Mouse (Mus musculus) ES-E14 (cell line): ENCODE measurements around the gene Med15. TPM values are rescaled to one million over a fixed set of nuclear protein-coding genes. Genes with fewer than 3 reads are reported as not detected.

ENCODE experiments used
- DNase-seq: peaks from one replicate; pipeline ENCODE4 v3.0.0-alpha.2; 2013; ENCODE audit warnings: low read depth, low spot score
- H3K27ac ChIP-seq: 2 replicates; pipeline ENCODE4 v1.5.1; 2012; ENCODE audit warnings: low read depth, mild to moderate bottlenecking, low read length, moderate library complexity, mixed read lengths; ENCODE audit not compliant: poor library complexity, insufficient read depth, severe bottlenecking
- H3K36me3 ChIP-seq: 2 replicates; pipeline ENCODE4 v1.6.1; 2012; ENCODE audit warnings: mild to moderate bottlenecking, low read length, moderate library complexity, mixed read lengths; ENCODE audit not compliant: control insufficient read depth, poor library complexity, insufficient read depth, severe bottlenecking
- H3K4me1 ChIP-seq, 2 experiments: fragments of 150-350 bp in 1 of 2; sonication (generic) in 1 of 2; 2 replicates each; pipeline ENCODE4 v1.6.1; 2012; ENCODE audit warnings: low read length in 2 of 2, mild to moderate bottlenecking in 1 of 2, mixed read lengths in 1 of 2; ENCODE audit not compliant: control insufficient read depth in 2 of 2, insufficient read depth in 2 of 2, poor library complexity in 1 of 2
- H3K4me3 ChIP-seq, 2 experiments: fragments of 150-350 bp in 1 of 2; sonication (generic) in 1 of 2; 2 replicates each; pipeline ENCODE4 v1.5.1; 2012; ENCODE audit warnings: low read length in 2 of 2, low read depth in 1 of 2, mild to moderate bottlenecking in 1 of 2, mixed read lengths in 1 of 2; ENCODE audit not compliant: insufficient read depth in 1 of 2, poor library complexity in 1 of 2, severe bottlenecking in 1 of 2
- H3K9ac ChIP-seq: 2 replicates; pipeline ENCODE4 v1.6.1; 2012; ENCODE audit warnings: low read depth, mild to moderate bottlenecking, low read length, mixed read lengths; ENCODE audit not compliant: poor library complexity, insufficient read depth, severe bottlenecking
- H3K9me3 ChIP-seq: fragments of 150-350 bp; sonication (generic); 2 replicates; pipeline ENCODE4 v1.6.1; 2012; ENCODE audit warnings: low read depth, mild to moderate bottlenecking, low read length; ENCODE audit not compliant: control insufficient read depth, insufficient read depth
- CHD2 ChIP-seq: IDR thresholded peaks from 2 replicates; pipeline ENCODE4 v1.6.1; 2014; ENCODE audit warnings: mild to moderate bottlenecking, low read depth, low read length, inconsistent platforms
- HCFC1 ChIP-seq: IDR thresholded peaks from 2 replicates; pipeline ENCODE4 v1.6.1; 2012; ENCODE audit warnings: low read length, inconsistent platforms, borderline replicate concordance; ENCODE audit not compliant: insufficient read depth
- MAFK ChIP-seq: IDR thresholded peaks from 2 replicates; pipeline ENCODE4 v1.6.1; 2014; ENCODE audit warnings: mild to moderate bottlenecking, low read depth, low read length, inconsistent platforms; ENCODE audit not compliant: insufficient read depth
- ZC3H11A ChIP-seq: IDR thresholded peaks from 2 replicates; pipeline ENCODE4 v1.6.1; 2012; ENCODE audit warnings: low read depth, mild to moderate bottlenecking, inconsistent platforms, low read length, borderline replicate concordance
- ZNF384 ChIP-seq: IDR thresholded peaks from 2 replicates; pipeline ENCODE4 v1.6.1; 2012; ENCODE audit warnings: low read depth, low read length, inconsistent platforms
- in situ Hi-C, 2 experiments: fragments of 600-800 bp; cut with MboI; formaldehyde crosslinking; loops; one replicate each; pipeline ENCODE4 v1.15.1; 2025; ENCODE audit warnings: low sequenced_read_pairs in 2 of 2, inconsistent platforms in 1 of 2; ENCODE audit not compliant: unreplicated experiment in 2 of 2
- total RNA-seq: library from RNA; depleted of rRNA; stranded (reverse); fragments of 300-350 nt; gene quantifications from 2 replicates; pipeline ENCODE4 v1.2.3, GENCODE M21; 2012

Med15 gene
- total RNA-seq, 1 experiment: 32.7 TPM

- H3K36me3 ChIP-seq: peaks cover 6% of the 10 kb centered on the region
- DNase-seq: no peak
- H3K9ac ChIP-seq: no peak overlapping the region
- in situ Hi-C loops: no loop called here
- TF ChIP-seq HCFC1: no peak
- TF ChIP-seq ZNF384: no peak
- TF ChIP-seq CHD2: no peak
- TF ChIP-seq MAFK: no peak
- no peak for TF ChIP-seq ZC3H11A
- H3K27ac ChIP-seq: no peak overlapping the region
- H3K4me3 ChIP-seq: no peak overlapping the region
- H3K4me1 ChIP-seq: no peaks in the 10 kb centered on the region
- no peaks in the 10 kb centered on the region for H3K9me3 ChIP-seq
Observed at GRCm38 (mm10) chr16:17771117-17771865, 38.6 kb upstream of the Med15 start.

GRCm38 (mm10) chr16:17768834-17769233 lies 36.1 kb upstream of the Med15 start:
- no peak for TF ChIP-seq ZC3H11A
- TF ChIP-seq HCFC1: no peak
- TF ChIP-seq MAFK: no peak
- TF ChIP-seq ZNF384: no peak
- TF ChIP-seq CHD2: no peak
- no peak overlapping the region for H3K27ac ChIP-seq
- no peak for DNase-seq
- no peaks in the 10 kb centered on the region for H3K4me1 ChIP-seq
- H3K9me3 ChIP-seq: no peaks in the 10 kb centered on the region
- in situ Hi-C loops: no loop called here
- H3K4me3 ChIP-seq: no peak overlapping the region
- H3K9ac ChIP-seq: no peak overlapping the region
- peaks cover 10% of the 10 kb centered on the region for H3K36me3 ChIP-seq

- no peak for TF ChIP-seq MAFK
- no peak for TF ChIP-seq ZNF384
- TF ChIP-seq HCFC1: no peak
- no peak for TF ChIP-seq CHD2
- TF ChIP-seq ZC3H11A: no peak
- Histone ChIP-seq H3K4me1 (peaks cover under 1 to 4% of the 10 kb centered on the region in 2 experiments; a peak in 2 of 4 replicates), H3K36me3 (peaks cover 4% of the 10 kb centered on the region), H3K27ac (no peak overlapping the region), H3K9me3 (no peaks in the 10 kb centered on the region), H3K9ac (no peak overlapping the region), H3K4me3 (no peak overlapping the region)
- in situ Hi-C loops: no loop called here
- no peak for DNase-seq
Observed at GRCm38 (mm10) chr16:17764108-17764511, 31.4 kb upstream of the Med15 start.

GRCm38 (mm10) chr16:17761074-17761473 lies 28.4 kb upstream of the Med15 start:
- no peak for TF ChIP-seq MAFK
- TF ChIP-seq ZNF384: no peak
- Histone ChIP-seq H3K4me1 (peaks cover 4% of the 10 kb centered on the region in 2 experiments; a peak in 3 of 4 replicates), H3K36me3 (peaks cover 4% of the 10 kb centered on the region; the same call in 1 of the 2 replicates), H3K9me3 (no peaks in the 10 kb centered on the region), H3K27ac (no peak overlapping the region), H3K4me3 (no peak overlapping the region), H3K9ac (no peak overlapping the region)
- DNase-seq: no peak
- in situ Hi-C loops: no loop called here
